9 mouse cellular contexts compared by ENCODE assay signal in the genomic region with DNA sequence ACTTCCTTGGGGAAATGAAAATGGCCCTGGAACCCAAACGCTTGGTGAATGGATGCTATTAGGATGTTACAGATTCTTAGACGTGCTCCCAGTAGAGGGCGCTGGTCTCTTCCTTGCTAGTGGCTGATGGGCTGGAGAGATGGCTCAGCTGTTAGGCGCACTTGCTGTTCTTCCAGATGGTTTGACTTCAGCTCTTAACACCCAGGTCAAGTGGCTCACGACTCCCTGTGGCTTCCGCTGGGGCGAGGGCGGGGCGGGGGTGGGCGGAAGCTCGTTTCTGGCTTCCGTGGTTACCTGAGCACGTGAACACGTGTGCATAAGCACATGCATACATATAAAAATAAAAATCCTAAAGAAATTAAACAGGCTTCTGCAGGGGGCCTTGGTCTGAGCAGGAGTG. TPM values are rescaled to one million over a fixed set of nuclear protein-coding genes. Genes with fewer than 3 reads are reported as not detected.
A peak's percentile ranks its signal among the peaks of the same experiment; 100 is the strongest.
DNase-seq lines count a peak whose midpoint lies in the region; ATAC-seq and TF ChIP-seq lines count a peak whose summit lies in the region.
"Had no signal": no experiment of that assay in that cellular context is flagged by ENCODE, and none has a peak within 500 bp of the region (broad histone marks: within the 10 kb centered on the region; RNA-seq: fewer than 3 reads in every experiment).

No protein-coding gene starts in this region.

- peak; percentile 34 for TF ChIP-seq CTCF in C2C12 (IDR thresholded peaks at IDR 0.05; ENCODE audit: control insufficient read depth, insufficient read depth, insufficient read length)

- no peak overlapping the region for H3ac ChIP-seq in C2C12 (ENCODE audit: control insufficient read depth, insufficient read length, low read depth)

- no peak overlapping the region for H3K4me3 ChIP-seq in C2C12 (ENCODE audit: insufficient read depth, poor library complexity, severe bottlenecking)
- H3K4me3 ChIP-seq in embryonic facial prominence, embryonic 15.5 days (replicated peaks) = no peak overlapping the region
- no peak overlapping the region for H3K4me3 ChIP-seq in heart, embryonic 13.5 days
- H3K4me3 ChIP-seq in kidney, embryonic 16.5 days (ENCODE audit: low read length) = no peak overlapping the region
- H3K4me3 ChIP-seq in liver, embryonic 16.5 days (ENCODE audit: low read depth, low read length) = no peak overlapping the region
- H3K4me3 ChIP-seq in neural tube, embryonic 11.5 days (ENCODE audit: low read depth, low read length) = no peak overlapping the region
- H3K4me3 ChIP-seq: erythroblast, embryonic 14.5 days had no signal

- 32% methylated on average over 14 of the region's 14 CpGs for WGBS in embryonic facial prominence, embryonic 15.5 days
- 21% methylated on average over 14 of the region's 14 CpGs for WGBS in heart, embryonic 13.5 days
- WGBS in kidney, embryonic 16.5 days = 21% methylated on average over 14 of the region's 14 CpGs
- 15% methylated on average over 14 of the region's 14 CpGs for WGBS in liver, embryonic 16.5 days (ENCODE audit: insufficient replicate concordance)
- WGBS in neural tube, embryonic 11.5 days = 22% methylated on average over 14 of the region's 14 CpGs

- H3K36me3 ChIP-seq in C2C12 (ENCODE audit: control insufficient read depth, insufficient read depth) = no peaks in the 10 kb centered on the region
- no peaks in the 10 kb centered on the region for H3K36me3 ChIP-seq in embryonic facial prominence, embryonic 15.5 days
- H3K36me3 ChIP-seq in heart, embryonic 13.5 days = no peaks in the 10 kb centered on the region
- H3K36me3 ChIP-seq in kidney, embryonic 16.5 days (ENCODE audit: insufficient read depth, low read length) = no peaks in the 10 kb centered on the region
- H3K36me3 ChIP-seq in liver, embryonic 16.5 days (ENCODE audit: control insufficient read depth, insufficient read depth) = no peaks in the 10 kb centered on the region
- H3K36me3 ChIP-seq in neural tube, embryonic 11.5 days (ENCODE audit: control insufficient read depth, insufficient read depth, low read length) = no peaks in the 10 kb centered on the region

- no peaks in the 10 kb centered on the region for H3K9me3 ChIP-seq in embryonic facial prominence, embryonic 15.5 days (replicated peaks)
- H3K9me3 ChIP-seq in heart, embryonic 13.5 days = no peaks in the 10 kb centered on the region
- H3K9me3 ChIP-seq in kidney, embryonic 16.5 days (ENCODE audit: low read length) = no peaks in the 10 kb centered on the region
- H3K9me3 ChIP-seq in liver, embryonic 16.5 days (replicated peaks; ENCODE audit: control insufficient read depth, low read length) = no peaks in the 10 kb centered on the region
- no peaks in the 10 kb centered on the region for H3K9me3 ChIP-seq in neural tube, embryonic 11.5 days (ENCODE audit: control insufficient read depth, low read length)

- DNase-seq in adrenal gland, adult 8-10 months = peak; percentile 66
- peak; percentile 76 for DNase-seq in neural tube, embryonic 11.5 days (ENCODE audit: low spot score)
- peak; percentile 50 to 66 for DNase-seq in thymus, adult 18-20 months

- no peak for ATAC-seq in embryonic facial prominence, embryonic 15.5 days (ENCODE audit: insufficient number of reproducible peaks, low FRiP score, low TSS enrichment, low read depth)
- ATAC-seq in heart, embryonic 13.5 days (ENCODE audit: extremely low read depth, insufficient number of reproducible peaks, low FRiP score, low TSS enrichment) = no peak
- 0 out of 2 replicates have a peak, but pooled peaks have one; percentile 27 for ATAC-seq in kidney, embryonic 16.5 days (ENCODE audit: low FRiP score, low TSS enrichment)
- peak; percentile 32; the same call in 1 of the 2 replicates for ATAC-seq in liver, embryonic 16.5 days (ENCODE audit: low read depth)
- no peak for ATAC-seq in neural tube, embryonic 11.5 days (ENCODE audit: insufficient read depth, low FRiP score, low TSS enrichment)

- no peaks in the 10 kb centered on the region for H3K79me3 ChIP-seq in C2C12 (ENCODE audit: low read depth)

- peaks cover 6% of the 10 kb centered on the region for H3K27me3 ChIP-seq in C2C12 (ENCODE audit: control insufficient read depth, insufficient read depth, insufficient read length)
- no peaks in the 10 kb centered on the region for H3K27me3 ChIP-seq in embryonic facial prominence, embryonic 15.5 days
- no peaks in the 10 kb centered on the region for H3K27me3 ChIP-seq in heart, embryonic 13.5 days (replicated peaks)
- H3K27me3 ChIP-seq in kidney, embryonic 16.5 days (ENCODE audit: insufficient read depth, low read length) = no peaks in the 10 kb centered on the region
- H3K27me3 ChIP-seq in liver, embryonic 16.5 days (ENCODE audit: control insufficient read depth, insufficient read depth, low read depth, low read length) = no peaks in the 10 kb centered on the region
- H3K27me3 ChIP-seq in neural tube, embryonic 11.5 days (ENCODE audit: control insufficient read depth, insufficient read depth, low read length) = no peaks in the 10 kb centered on the region

- H3K9ac ChIP-seq in embryonic facial prominence, embryonic 15.5 days = no peak overlapping the region
- H3K9ac ChIP-seq in heart, embryonic 13.5 days = no peak overlapping the region
- no peak overlapping the region for H3K9ac ChIP-seq in kidney, embryonic 16.5 days (replicated peaks; ENCODE audit: low read length)
- no peak overlapping the region for H3K9ac ChIP-seq in liver, embryonic 16.5 days (ENCODE audit: low read depth, low read length)
- H3K9ac ChIP-seq in neural tube, embryonic 11.5 days (ENCODE audit: low read length) = no peak overlapping the region

- H3K79me2 ChIP-seq in C2C12 (ENCODE audit: control insufficient read depth, insufficient read depth) = no peaks in the 10 kb centered on the region

- 0 out of 2 replicates have a peak overlapping the region, but pooled peaks have one; percentile 17 for H3K4me2 ChIP-seq in embryonic facial prominence, embryonic 15.5 days (replicated peaks)
- H3K4me2 ChIP-seq in heart, embryonic 13.5 days = peak overlapping the region; percentile 40; the same call in 1 of the 2 replicates
- peak overlapping the region; percentile 35 for H3K4me2 ChIP-seq in kidney, embryonic 16.5 days (replicated peaks; ENCODE audit: low read depth, low read length)
- H3K4me2 ChIP-seq in liver, embryonic 16.5 days (ENCODE audit: low read depth, low read length) = peak overlapping the region; percentile 23
- H3K4me2 ChIP-seq in neural tube, embryonic 11.5 days (ENCODE audit: low read depth) = no peak overlapping the region

- 0 out of 2 replicates have a peak, but pooled peaks cover 4% of the 10 kb centered on the region for H3K4me1 ChIP-seq in embryonic facial prominence, embryonic 15.5 days
- H3K4me1 ChIP-seq in heart, embryonic 13.5 days = peaks cover 10% of the 10 kb centered on the region
- H3K4me1 ChIP-seq in kidney, embryonic 16.5 days (ENCODE audit: insufficient read depth, low read length) = 0 out of 2 replicates have a peak, but pooled peaks cover 5% of the 10 kb centered on the region
- H3K4me1 ChIP-seq in liver, embryonic 16.5 days (ENCODE audit: control insufficient read depth, low read depth, low read length) = peaks cover 2% of the 10 kb centered on the region; the same call in 1 of the 2 replicates
- H3K4me1 ChIP-seq in neural tube, embryonic 11.5 days (ENCODE audit: control insufficient read depth, insufficient read depth, low read length) = no peaks in the 10 kb centered on the region

- no peak overlapping the region for H3K27ac ChIP-seq in embryonic facial prominence, embryonic 15.5 days (replicated peaks)
- no peak overlapping the region for H3K27ac ChIP-seq in heart, embryonic 13.5 days (replicated peaks)
- H3K27ac ChIP-seq in kidney, embryonic 16.5 days (ENCODE audit: low read length) = no peak overlapping the region
- no peak overlapping the region for H3K27ac ChIP-seq in liver, embryonic 16.5 days (ENCODE audit: low read length)
- H3K27ac ChIP-seq in neural tube, embryonic 11.5 days (ENCODE audit: low read depth, low read length) = no peak overlapping the region

RNA-seq across cellular contexts. Expression of a gene that starts 17.3 kb away (rescaled TPM):
- polyA plus RNA-seq in C2C12 (2012; fragmentation: generic; extraction: Trizol) = not detected
- 1 to 10 TPM in 1 of 4 experiments, under 1 TPM in 3; 0.77 to 2.1 (median 0.88) TPM for total RNA-seq in adrenal gland, adult 8-10 months (2022)
- polyA plus RNA-seq in embryonic facial prominence, embryonic 15.5 days (2015; fragmentation: Nextera tagmentation; extraction: Ambion mirVana) = 0.42 and 0.67 TPM in 2 replicates
- polyA plus RNA-seq in heart, embryonic 13.5 days (2015; fragmentation: Nextera tagmentation; extraction: Ambion mirVana) = 0.64 and 0.79 TPM in 2 replicates
- polyA plus RNA-seq in kidney, embryonic 16.5 days (2015; fragmentation: Nextera tagmentation; extraction: Ambion mirVana) = 0.90 and 1.2 TPM in 2 replicates
- 0.43 and 0.72 TPM in 2 replicates for polyA plus RNA-seq in liver, embryonic 16.5 days (2015; fragmentation: Nextera tagmentation; extraction: Ambion mirVana)
- polyA plus RNA-seq in neural tube, embryonic 11.5 days (2014; fragmentation: Nextera tagmentation; extraction: Ambion mirVana) = 0.58 and 1.1 TPM in 2 replicates
- polyA plus RNA-seq: erythroblast, embryonic 14.5 days had no signal

RNA-seq across cellular contexts. Expression of a gene that starts 22.7 kb away (rescaled TPM):
- 55.5 TPM for polyA plus RNA-seq in C2C12 (2012; fragmentation: generic; extraction: Trizol)
- 100 to 1,000 TPM in 1 of 4 experiments, 10 to 100 TPM in 3; 86.5 to 102 (median 87.4) TPM for total RNA-seq in adrenal gland, adult 8-10 months (2022)
- polyA plus RNA-seq in embryonic facial prominence, embryonic 15.5 days (2015; fragmentation: Nextera tagmentation; extraction: Ambion mirVana) = 212 and 224 TPM in 2 replicates
- polyA plus RNA-seq in heart, embryonic 13.5 days (2015; fragmentation: Nextera tagmentation; extraction: Ambion mirVana) = 230 and 277 TPM in 2 replicates
- polyA plus RNA-seq in kidney, embryonic 16.5 days (2015; fragmentation: Nextera tagmentation; extraction: Ambion mirVana) = 120 and 142 TPM in 2 replicates
- 114 and 136 TPM in 2 replicates for polyA plus RNA-seq in liver, embryonic 16.5 days (2015; fragmentation: Nextera tagmentation; extraction: Ambion mirVana)
- 151 and 156 TPM in 2 replicates for polyA plus RNA-seq in neural tube, embryonic 11.5 days (2014; fragmentation: Nextera tagmentation; extraction: Ambion mirVana)

RNA-seq across cellular contexts. Expression of a gene that starts 35.3 kb away (rescaled TPM):
- not detected for polyA plus RNA-seq in C2C12 (2012; fragmentation: generic; extraction: Trizol)
- under 1 TPM; 0.54 to 0.84 (median 0.72) TPM for total RNA-seq in adrenal gland, adult 8-10 months (2022)
- not detected in 2 replicates for polyA plus RNA-seq in embryonic facial prominence, embryonic 15.5 days (2015; fragmentation: Nextera tagmentation; extraction: Ambion mirVana)
- polyA plus RNA-seq in heart, embryonic 13.5 days (2015; fragmentation: Nextera tagmentation; extraction: Ambion mirVana) = not detected in 2 replicates
- not detected in 2 replicates for polyA plus RNA-seq in kidney, embryonic 16.5 days (2015; fragmentation: Nextera tagmentation; extraction: Ambion mirVana)
- polyA plus RNA-seq in liver, embryonic 16.5 days (2015; fragmentation: Nextera tagmentation; extraction: Ambion mirVana) = 13.0 and 19.0 TPM in 2 replicates
- not detected in 2 replicates for polyA plus RNA-seq in neural tube, embryonic 11.5 days (2014; fragmentation: Nextera tagmentation; extraction: Ambion mirVana)
- polyA plus RNA-seq: erythroblast, embryonic 14.5 days had no signal

RNA-seq across cellular contexts. Expression of a gene that starts 41.6 kb away (rescaled TPM):
- 0.12 TPM for polyA plus RNA-seq in C2C12 (2012; fragmentation: generic; extraction: Trizol)
- 1 to 10 TPM in 3 of 4 experiments, under 1 TPM in 1; 0.73 to 2.2 (median 1.6) TPM for total RNA-seq in adrenal gland, adult 8-10 months (2022)
- 2.4 and 3.1 TPM in 2 replicates for polyA plus RNA-seq in embryonic facial prominence, embryonic 15.5 days (2015; fragmentation: Nextera tagmentation; extraction: Ambion mirVana)
- polyA plus RNA-seq in heart, embryonic 13.5 days (2015; fragmentation: Nextera tagmentation; extraction: Ambion mirVana) = 0.05 TPM in 1 of 2 replicates, not detected in the other
- polyA plus RNA-seq in kidney, embryonic 16.5 days (2015; fragmentation: Nextera tagmentation; extraction: Ambion mirVana) = 0.58 and 0.71 TPM in 2 replicates
- 0.07 TPM in 1 of 2 replicates, not detected in the other for polyA plus RNA-seq in liver, embryonic 16.5 days (2015; fragmentation: Nextera tagmentation; extraction: Ambion mirVana)
- polyA plus RNA-seq in neural tube, embryonic 11.5 days (2014; fragmentation: Nextera tagmentation; extraction: Ambion mirVana) = 2.4 and 3.6 TPM in 2 replicates
- polyA plus RNA-seq: erythroblast, embryonic 14.5 days had no signal

Comparison
In these comparisons a context has a peak if more than half of its experiments do, and no peak if none do; other contexts are left out.
1. ATAC-seq: peak in kidney, embryonic 16.5 days (single experiment) and liver, embryonic 16.5 days (single experiment); none in embryonic facial prominence, embryonic 15.5 days (single experiment), heart, embryonic 13.5 days (single experiment) and neural tube, embryonic 11.5 days (single experiment).
2. RNA of a gene that starts 35.3 kb away (polyA plus RNA-seq): 13.0 to 19.0 TPM in liver, embryonic 16.5 days; not detected in kidney, embryonic 16.5 days, not detected in C2C12 (single experiment), not detected in embryonic facial prominence, embryonic 15.5 days, not detected in heart, embryonic 13.5 days and not detected in neural tube, embryonic 11.5 days; every median in the first group is over 10 times any median in the second.
3. Peak in every context shown above with its lines, with median percentiles within 50 percentile points of each other: DNase-seq.